Mouse (Mus musculus): ENCODE measurements at regions not wholly inside any gene's neighbourhood (a gene's known extent, or its start where the extent isn't known, plus 50 kb on each side); places are given as distances from the start of the nearest gene placed in this dataset.
"Not testable (repeated sequence)": the region's sequence is repeated elsewhere in the genome, so short reads cannot be mapped to it uniquely, and the experiment has no call there.

DNA sequence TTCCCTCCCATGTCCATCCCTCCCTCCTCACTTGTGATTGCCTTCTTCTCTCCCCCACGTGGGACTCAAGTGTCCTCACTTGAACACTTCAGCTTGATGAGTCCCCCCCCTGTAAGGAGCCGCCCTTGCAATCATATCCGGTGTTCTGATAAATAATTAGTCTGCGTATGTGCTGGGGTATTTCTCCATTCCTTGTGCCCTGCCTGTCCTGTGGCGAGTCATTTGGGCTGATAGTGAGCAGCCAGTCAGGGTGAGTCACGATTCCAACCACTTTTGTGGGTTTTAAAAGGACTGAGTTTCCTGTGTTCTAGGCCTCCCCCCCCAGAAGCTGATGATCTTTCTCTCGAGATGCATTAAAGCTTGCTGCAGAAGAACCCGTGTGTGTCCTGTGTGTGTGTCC lies 820.9 kb downstream of the Kcnt2 start:
- DNase-seq (ENCODE audit: inconsistent age in 2 of 2, low spot score in 1 of 2) = not testable (repeated sequence)

- no peak for DNase-seq (ENCODE audit: inconsistent age in 2 of 2, low spot score in 1 of 2)
Observed at GRCm38 (mm10) chr1:141097575-141097974, 851.6 kb downstream of the Kcnt2 start.

GRCm38 (mm10) chr1:141102546-141102945 lies 856.6 kb downstream of the Kcnt2 start:
- no peak for DNase-seq (ENCODE audit: inconsistent age in 2 of 2, low spot score in 1 of 2)

DNA sequence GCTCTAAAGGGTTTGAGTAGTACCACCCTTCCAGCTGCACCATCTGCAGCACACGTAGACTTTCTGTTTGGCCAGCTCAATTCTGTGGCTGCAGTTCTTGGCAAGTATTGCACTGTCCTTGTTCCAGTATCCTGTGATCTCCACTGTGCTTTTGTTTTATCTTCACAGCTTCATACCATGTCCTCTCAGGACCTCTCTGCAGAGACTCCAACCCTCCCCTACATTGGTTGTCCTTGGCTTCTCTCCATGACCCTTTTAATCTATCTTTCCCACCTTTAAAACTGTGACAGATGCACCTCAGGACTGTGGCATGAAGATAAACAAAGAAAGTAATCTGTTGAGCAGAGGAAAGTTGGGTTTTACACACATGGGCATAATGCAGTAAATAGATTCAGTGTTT lies 858.1 kb downstream of the Kcnt2 start:
- peak in 1 of 2 experiments; percentile 9 for DNase-seq (ENCODE audit: inconsistent age in 2 of 2, low spot score in 1 of 2)

DNA sequence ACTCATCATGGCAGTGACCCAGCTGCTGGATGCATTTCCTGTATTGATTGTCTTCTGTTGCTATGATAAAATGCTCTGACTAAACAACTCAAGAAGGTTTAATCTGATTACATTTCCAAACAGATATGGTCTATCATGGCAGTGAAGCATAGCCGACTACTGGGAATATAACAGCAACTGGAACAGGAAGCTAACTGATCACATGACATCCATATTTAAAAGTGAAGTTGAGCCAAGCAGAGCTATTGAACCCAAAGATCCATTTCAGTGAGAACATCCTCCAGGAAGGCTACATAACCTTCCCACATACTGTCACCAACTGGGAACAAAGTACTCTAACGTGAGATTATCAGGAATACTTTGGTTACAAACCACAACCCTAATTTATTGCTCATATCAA lies 858.7 kb downstream of the Kcnt2 start:
- DNase-seq (ENCODE audit: inconsistent age in 2 of 2, low spot score in 1 of 2) = peak in 1 of 2 experiments; percentile 9

DNA sequence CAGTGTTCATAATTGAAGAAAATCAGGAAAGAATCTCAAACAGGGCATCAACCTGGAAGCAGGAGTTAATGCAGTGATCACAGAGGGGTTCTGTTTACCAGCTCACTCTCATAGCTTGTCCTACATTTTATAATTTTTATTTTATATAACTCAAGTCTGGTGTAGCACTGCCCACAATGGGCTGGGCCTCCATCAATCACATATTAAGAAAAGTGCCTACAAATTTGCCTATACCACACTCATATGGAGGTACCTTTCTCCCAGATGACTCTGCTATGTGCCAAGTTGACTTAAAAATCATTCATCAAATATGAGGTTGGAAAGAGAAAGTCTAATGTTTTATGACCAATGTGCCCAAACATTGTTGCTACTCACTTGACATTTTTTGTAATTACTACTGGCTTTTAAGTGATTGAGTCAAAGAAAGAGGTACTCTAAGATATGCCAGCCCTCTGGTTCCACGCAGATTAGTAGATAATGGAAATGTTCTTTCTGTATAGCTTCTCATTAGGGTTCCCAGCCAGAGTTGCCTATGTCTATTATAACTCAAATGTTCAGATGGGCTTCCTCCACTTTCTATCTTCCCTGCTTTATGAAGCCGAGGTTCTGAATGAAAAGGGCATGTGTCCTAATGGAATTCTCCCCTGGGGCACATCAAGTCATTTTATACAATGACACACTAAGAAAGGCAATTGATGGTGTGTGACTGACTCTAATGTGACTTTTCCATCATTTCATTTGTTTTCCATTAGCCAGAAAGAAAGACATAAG lies 891.0 kb downstream of the Kcnt2 start:
- no peak for DNase-seq (ENCODE audit: inconsistent age in 2 of 2, low spot score in 1 of 2)

DNA sequence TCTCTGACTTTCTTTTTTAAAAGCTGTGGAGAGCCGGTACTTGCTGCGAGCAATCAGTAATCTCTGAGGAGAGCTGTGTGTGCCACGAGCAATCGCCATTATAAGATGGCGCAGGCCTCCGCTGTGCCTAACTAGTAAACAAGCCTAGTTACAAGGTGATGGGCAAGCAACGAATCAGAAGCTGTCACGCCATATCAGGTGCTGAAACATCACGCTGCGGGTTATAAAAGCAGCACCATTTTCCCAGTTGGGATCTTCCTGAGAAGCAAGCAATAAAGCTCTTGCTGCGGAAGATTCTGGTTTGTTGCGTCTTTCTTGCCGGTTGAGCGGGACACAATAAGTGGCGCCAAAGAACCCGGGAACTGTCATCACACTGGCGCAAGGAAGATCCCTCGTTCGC lies 894.2 kb downstream of the Kcnt2 start:
- DNase-seq (ENCODE audit: inconsistent age in 2 of 2, low spot score in 1 of 2) = not testable (repeated sequence)

GRCm38 (mm10) chr1:141145759-141146158 lies 899.8 kb downstream of the Kcnt2 start:
- DNase-seq (ENCODE audit: inconsistent age in 2 of 2, low spot score in 1 of 2) = no peak

GRCm38 (mm10) chr1:141149899-141150298 lies 903.9 kb downstream of the Kcnt2 start:
- no peak for DNase-seq (ENCODE audit: inconsistent age in 2 of 2, low spot score in 1 of 2)

- DNase-seq (ENCODE audit: inconsistent age in 2 of 2, low spot score in 1 of 2) = no peak
Observed at GRCm38 (mm10) chr1:141154572-141154971, 908.6 kb downstream of the Kcnt2 start.

- no peak for DNase-seq (ENCODE audit: inconsistent age in 2 of 2, low spot score in 1 of 2)
Observed at GRCm38 (mm10) chr1:141161772-141162171, 915.8 kb downstream of the Kcnt2 start.
